Mouse (Mus musculus): ENCODE results near the gene Apmap.

DNA sequence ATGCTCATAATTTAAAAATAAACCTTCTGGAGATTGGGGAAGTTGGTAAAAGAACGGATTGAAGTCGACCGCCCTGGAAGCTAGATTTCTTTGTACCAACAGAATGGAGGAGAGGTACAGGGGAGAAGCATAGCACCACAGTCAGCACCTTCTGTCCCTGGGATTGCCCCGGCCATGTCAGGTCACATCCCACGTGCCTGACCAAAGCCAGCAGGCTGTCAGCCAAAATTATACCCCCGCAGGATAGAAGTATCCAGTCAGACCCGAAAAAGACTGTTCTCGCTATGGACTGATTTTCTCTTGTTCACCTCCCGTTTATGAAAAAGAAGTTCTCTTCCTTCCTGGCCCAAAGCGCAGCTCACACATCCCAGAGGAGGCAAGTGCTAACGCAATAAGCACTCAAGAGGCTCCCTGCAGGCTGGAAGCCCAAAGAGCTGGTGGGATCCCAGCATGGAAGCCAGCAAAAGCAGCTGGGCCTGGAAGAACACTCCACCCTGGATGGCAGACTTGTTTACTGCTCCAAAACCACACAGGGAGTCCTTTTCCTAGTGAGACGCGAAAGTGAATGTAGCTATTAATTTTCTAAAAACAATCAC lies 40.0 kb upstream of the Apmap start:
- no peak for TF ChIP-seq POLR2A (IDR thresholded peaks at IDR 0.05; ENCODE audit: borderline replicate concordance, low read depth, low read length)
- TF ChIP-seq CTCF (IDR thresholded peaks at IDR 0.05; ENCODE audit: low read depth, low read length): no peak

Measured in bone marrow macrophage, adult 2 months (primary cell).